ENCODE assay signal across 1 mouse cellular context in the genomic region with DNA sequence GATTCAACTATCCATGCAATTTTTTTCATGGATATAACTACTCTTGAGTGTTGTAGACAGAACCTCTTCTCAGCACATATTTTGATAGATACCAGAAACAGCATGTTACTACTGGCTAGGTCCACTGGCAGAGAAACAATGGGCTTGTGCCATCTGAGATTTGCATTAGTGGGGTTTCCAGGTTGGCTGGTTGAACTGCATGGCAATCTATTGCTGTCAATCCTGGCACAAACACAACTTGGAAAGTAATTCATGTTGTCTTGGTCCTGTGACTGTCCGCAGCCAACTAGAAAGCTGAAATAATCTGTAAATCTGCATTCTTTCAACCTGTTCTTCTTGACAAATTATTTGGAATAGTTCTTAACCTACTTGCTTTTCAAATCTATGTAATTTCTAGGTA.
TF ChIP-seq lines count a peak whose summit lies in the region.

No protein-coding gene starts in this region.

TF ChIP-seq in CH12.LX, 34 proteins besides CTCF, POLR2A, EP300 and RAD21:
- TF ChIP-seq JUND (conservative IDR thresholded peaks at IDR 0.05; ENCODE audit: low read depth, low read length) (no peak), KAT2A (IDR thresholded peaks at IDR 0.05; ENCODE audit: insufficient replicate concordance, low read length) (no peak), MYC (IDR thresholded peaks at IDR 0.05; ENCODE audit: low read depth, low read length) (no peak), ZC3H11A (IDR thresholded peaks at IDR 0.05; ENCODE audit: low read depth, low read length) (no peak), NELFE (IDR thresholded peaks at IDR 0.05; ENCODE audit: low read depth, low read length) (no peak), BHLHE40 (IDR thresholded peaks at IDR 0.05; ENCODE audit: low read depth, low read length) (no peak), POLR2AphosphoS2 (IDR thresholded peaks at IDR 0.05; ENCODE audit: low read depth, low read length) (no peak)
